Mouse (Mus musculus) brain, embryonic 14.5 days (tissue): ENCODE data around the gene Mill1.

Source experiments
- CTCF ChIP-seq: fragments of 200-500 bp; IDR thresholded peaks from 2 replicates; pipeline ENCODE4 v1.5.1; 2012; ENCODE audit warnings: inconsistent platforms, mild to moderate bottlenecking, moderate library complexity, borderline replicate concordance; ENCODE audit not compliant: insufficient read depth, insufficient read length; ENCODE audit errors: extremely low read depth
- POLR2A ChIP-seq: fragments of 200-500 bp; IDR thresholded peaks from 2 replicates; pipeline ENCODE4 v1.6.1; 2012; ENCODE audit warnings: mild to moderate bottlenecking, inconsistent platforms, borderline replicate concordance; ENCODE audit not compliant: poor library complexity, insufficient read depth, insufficient read length, severe bottlenecking; ENCODE audit errors: extremely low read depth

DNA sequence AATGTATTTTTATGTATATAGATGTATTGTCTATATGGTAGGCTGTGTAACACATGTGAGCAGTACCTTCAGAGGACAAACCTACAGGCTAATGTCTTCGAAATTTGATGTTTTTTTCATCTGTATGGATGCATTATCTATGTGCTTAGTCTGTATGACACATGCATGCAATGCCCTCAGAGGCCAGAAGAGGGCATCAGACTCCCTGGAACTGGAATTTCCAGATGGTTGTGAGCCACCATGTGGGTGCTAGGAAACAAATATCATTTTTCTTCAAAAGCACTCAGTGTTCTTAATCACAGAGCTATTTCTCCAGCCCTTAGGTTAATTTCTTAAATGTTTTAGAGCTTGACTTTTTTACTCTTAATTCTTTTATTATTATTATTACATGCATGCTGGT is 15.1 kb downstream of the Mill1 start:
- TF ChIP-seq POLR2A: no peak
- TF ChIP-seq CTCF: no peak
